Mouse (Mus musculus) heart, adult 2 months (tissue): Measurements from ENCODE around the gene E130114P18Rik.

Source experiments
- CTCF ChIP-seq: fragments of 200-600 bp; IDR thresholded peaks from 2 replicates; pipeline ENCODE4 v1.8.1; 2022; ENCODE audit warnings: antibody characterized with exemption, mild to moderate bottlenecking, moderate library complexity
- EP300 ChIP-seq: fragments of 200-500 bp; IDR thresholded peaks from 2 replicates; pipeline ENCODE4 v1.6.1; 2011; ENCODE audit warnings: low read depth, low read length, control low read depth; ENCODE audit not compliant: insufficient read depth
- POLR2A ChIP-seq: fragments of 200-500 bp; IDR thresholded peaks from 2 replicates; pipeline ENCODE4 v1.6.1; 2011; ENCODE audit warnings: mild to moderate bottlenecking, low read depth, low read length, control low read depth; ENCODE audit not compliant: insufficient read depth

GRCm38 (mm10) chr4:97544016-97544415 is 233.9 kb downstream of the E130114P18Rik start:
- TF ChIP-seq CTCF (no peak), POLR2A (no peak), EP300 (no peak)
